Mouse (Mus musculus) adrenal gland, postnatal 14 days (tissue): Measurements from ENCODE around the gene Gm21992. TPM values are rescaled to one million over a fixed set of nuclear protein-coding genes. Genes with fewer than 3 reads are reported as not detected.

ENCODE experiments used
- DNase-seq: peaks from one replicate; pipeline ENCODE4 v3.0.0; 2021; ENCODE audit warnings: mixed read lengths
- total RNA-seq: library from RNA; stranded (reverse); gene quantifications from 2 replicates; pipeline ENCODE4 v1.2.3, GENCODE M21; 2021

The Gm21992 gene
- total RNA-seq, 1 experiment from 2014 or later = 30.8 TPM

DNA sequence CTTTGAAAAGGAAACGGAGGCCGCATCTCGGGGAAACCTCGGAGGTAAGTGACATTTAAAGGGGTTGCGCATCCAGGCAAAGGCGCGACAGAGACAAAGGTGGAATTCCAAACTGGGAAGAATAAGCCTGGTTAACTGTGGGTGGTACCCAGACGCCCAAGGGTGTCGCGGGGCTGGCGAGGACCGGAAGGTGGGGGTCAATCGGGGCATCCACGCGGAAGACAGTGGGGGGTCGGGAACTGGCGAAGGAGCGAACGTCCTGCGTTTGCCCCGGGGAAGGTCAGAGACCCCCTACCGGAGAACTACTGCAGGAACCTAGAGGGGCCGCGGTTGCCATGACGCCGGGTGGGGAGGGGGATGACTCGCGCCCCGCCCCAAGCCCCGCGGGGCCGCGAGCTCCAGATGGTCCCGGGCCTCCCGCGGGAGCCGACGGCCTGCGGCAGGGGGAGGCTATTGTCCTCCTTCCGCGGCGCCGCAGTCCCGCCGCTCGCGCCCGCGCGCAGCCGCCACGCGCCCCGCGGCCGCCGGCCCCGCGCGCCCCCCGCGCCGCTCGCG, 99.7 kb downstream of the Gm21992 start:
- no peak for DNase-seq

DNA sequence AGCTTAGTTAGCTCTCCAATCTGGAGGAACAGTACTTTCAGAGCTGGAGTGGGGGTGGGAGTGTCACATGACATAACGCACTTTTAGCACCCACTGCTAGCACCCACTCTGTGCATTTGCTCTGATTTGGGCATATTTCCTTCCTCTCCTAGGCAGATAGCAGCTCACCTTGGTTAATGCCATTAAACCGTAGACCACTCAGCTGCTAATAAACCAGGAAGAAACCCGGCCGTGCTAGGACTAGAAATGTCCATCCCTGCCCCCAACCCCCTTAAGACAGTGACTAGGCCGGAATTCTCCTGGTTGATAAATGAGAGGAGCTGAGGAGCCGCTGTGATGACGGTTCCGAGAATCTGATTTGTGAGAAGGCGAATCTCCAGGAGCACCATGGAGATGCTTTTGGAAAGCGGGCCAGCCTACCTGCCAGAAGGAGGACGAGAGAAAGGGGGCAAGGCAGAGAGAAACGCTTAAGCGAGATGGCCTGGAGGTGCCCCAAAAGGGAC, 100.3 kb downstream of the Gm21992 start, which contains the start of gene Sptbn2:
Gene Sptbn2 (plus strand): TSS at position 70 of the 503 bp plus-strand sequence.
- no peak for DNase-seq

DNA sequence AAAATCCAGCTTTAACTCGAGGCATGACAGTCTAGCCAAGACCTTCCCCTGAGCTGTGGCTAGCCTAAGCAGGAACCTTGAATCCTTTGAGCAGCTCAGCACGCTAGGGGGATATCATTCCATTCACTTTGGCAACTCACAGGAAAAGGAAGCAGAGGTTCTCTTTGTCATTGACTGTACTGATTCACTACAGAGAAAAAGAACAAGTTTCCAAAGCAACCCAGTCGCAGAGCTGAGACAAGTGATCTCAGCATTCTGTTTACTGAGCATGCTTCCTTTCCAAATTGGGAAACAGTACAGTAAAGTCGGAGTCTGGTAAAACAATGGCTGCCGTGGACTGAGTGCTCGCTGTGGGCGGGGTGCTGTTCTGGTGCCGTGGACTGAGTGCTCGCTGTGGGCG, 102.6 kb downstream of the Gm21992 start:
- DNase-seq = no peak

DNA sequence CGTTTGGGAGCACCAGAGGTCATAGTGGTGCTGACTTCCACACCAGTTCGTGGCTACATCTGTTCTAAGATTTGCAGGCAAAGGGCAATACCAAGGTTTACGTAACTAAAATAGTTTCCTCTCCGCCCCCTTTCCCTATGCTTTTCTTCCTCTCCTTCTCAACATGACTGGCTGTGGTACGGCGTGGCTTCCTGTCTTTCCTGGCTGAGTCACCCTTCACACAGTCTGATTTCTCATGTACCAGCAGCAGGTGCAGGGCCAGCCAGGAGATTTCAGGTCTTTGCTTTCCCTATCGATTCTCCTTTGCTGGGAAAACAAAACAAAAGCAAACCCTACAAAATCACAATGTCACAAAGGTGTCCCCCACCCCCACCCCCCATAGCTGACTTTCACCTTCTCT, 110.2 kb downstream of the Gm21992 start:
- DNase-seq = no peak

DNA sequence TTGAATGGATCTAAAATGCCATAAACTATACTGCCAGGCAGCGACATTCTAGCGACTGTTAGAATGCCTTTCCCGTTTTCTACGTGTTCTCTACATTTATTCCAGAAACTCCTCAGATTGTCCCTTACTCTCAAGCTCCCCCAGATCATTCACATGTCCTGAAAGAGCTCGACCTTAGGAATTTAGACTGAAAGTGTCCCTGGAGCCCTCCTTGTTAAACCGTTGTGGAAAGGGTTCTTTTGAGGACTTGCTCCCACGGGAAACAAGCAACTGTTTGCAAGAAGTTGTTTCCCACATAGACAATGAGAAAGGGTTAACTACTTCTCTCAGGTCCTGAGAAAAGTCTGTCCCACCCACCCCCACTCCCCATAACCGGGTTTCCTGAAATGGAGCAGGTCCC, 110.8 kb downstream of the Gm21992 start:
- DNase-seq = no peak

DNA sequence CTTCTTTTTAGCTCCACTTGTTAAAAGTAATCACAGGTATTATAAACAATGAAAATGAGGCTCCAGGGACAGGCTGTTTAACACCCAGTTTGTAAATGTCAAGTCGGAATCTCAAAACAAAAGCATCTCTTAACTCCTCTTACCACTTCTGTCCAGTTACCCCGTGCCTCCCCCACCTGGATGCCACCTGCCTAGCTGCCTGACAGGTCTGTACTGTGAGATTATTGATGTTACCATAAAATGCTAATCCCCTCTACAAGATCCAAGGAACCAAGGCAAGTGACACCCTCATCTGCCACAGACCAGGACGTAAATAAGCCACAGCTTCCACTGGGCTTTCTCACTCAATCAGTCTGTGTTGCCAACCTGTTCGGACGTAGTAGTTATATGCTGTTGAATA, 111.6 kb downstream of the Gm21992 start:
- DNase-seq = no peak

DNA sequence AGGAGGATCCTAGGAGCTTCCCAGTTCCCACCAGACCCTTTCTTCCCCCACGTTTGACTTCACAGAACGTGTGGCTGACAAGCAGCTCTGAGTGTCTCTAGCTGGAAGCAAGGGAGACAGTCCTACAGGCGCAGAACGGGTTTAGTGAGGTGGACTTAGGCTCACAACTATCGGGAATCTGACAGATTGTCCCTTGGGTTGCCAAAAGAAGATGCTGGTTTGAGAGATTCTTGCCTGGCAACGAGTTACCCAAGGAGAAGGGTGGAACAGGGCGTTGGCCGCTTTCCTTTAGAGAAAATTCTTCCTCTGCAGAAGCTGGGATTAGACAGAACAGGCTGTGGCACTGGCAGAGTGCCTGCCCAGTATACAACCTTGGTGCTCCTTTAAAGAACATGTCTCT, 112.6 kb downstream of the Gm21992 start:
- no peak for DNase-seq

- DNase-seq = peak; percentile 84
These were observed 113.2 kb downstream of the Gm21992 start, which contains the start of gene Gm960 for GRCm38 (mm10) chr19:4698205-4698677. Gm960 (minus strand) TSS chr19:4698668.

DNA sequence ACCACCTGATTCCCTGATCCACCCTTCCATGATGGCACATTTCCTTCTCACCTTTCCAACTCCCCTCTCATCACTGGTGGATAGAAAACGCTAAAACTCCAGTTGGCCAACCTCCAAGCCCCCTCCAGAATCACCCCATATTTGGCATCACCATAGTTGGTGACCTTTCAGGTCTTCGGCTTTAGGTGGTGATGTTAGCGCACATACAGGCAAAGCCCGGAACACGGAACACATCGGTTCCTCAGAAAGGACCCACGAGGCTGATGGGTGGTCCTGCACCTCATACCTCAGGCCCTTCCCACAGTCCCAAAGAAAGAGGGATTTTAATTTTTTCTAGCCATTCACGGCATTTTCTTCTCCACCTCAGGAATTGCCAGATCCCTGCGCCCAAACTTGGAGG, 113.7 kb downstream of the Gm21992 start:
- no peak for DNase-seq

- no peak for DNase-seq
These were observed 114.3 kb downstream of the Gm21992 start for GRCm38 (mm10) chr19:4697121-4697520.

DNA sequence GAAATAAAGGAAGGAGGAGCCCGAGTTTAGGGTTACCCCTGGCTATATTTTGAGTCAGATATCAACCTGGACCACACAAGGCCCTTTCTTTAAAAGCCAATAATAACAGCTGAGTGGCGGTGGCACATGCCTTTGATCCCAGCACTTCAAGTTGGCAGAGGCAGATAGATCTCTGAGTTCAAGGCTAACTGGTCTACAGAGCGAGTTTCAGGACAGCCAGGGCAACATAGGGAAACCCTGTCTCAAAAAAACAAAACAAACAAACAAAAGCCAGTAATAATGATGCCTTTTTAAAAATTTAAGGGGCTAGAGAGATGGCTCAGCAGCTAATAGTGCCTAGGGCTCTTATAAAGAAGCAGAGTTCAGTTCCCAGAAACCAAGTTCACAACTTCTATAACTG, 117.1 kb downstream of the Gm21992 start:
- no peak for DNase-seq

Other genes starting within 250 kb of the Gm21992 start
- 6.1 and 7.6 TPM in 2 replicates for gene Lrfn4, start 195.9 kb downstream of the Gm21992 start, total RNA-seq
- gene Rce1, start 186.0 kb downstream of the Gm21992 start, total RNA-seq = 26.1 and 28.6 TPM in 2 replicates
- not detected in 2 replicates for gene Gm960, start 112.9 kb downstream of the Gm21992 start, total RNA-seq
- 3.3 and 5.9 TPM in 2 replicates for gene Sptbn2, start 100.4 kb downstream of the Gm21992 start, total RNA-seq
- gene Rbm4b, start 55.1 kb downstream of the Gm21992 start, total RNA-seq = 13.1 and 15.2 TPM in 2 replicates
- gene Rbm4, start 17.7 kb downstream of the Gm21992 start, total RNA-seq = 57.2 and 60.3 TPM in 2 replicates
- gene Rbm14, start within 50 bp of the Gm21992 start, total RNA-seq = 43.5 and 45.4 TPM in 2 replicates
- gene Ccs, start 27.7 kb upstream of the Gm21992 start, total RNA-seq = 107 and 116 TPM in 2 replicates
- gene Ccdc87, start 27.8 kb upstream of the Gm21992 start, total RNA-seq = 0.19 TPM in 2 replicates
- gene Ctsf, start 43.5 kb upstream of the Gm21992 start, total RNA-seq = 261 and 277 TPM in 2 replicates
- gene Actn3, start 66.3 kb upstream of the Gm21992 start, total RNA-seq = 0.67 and 1.4 TPM in 2 replicates
- 15.1 and 17.2 TPM in 2 replicates for gene Zdhhc24, start 67.1 kb upstream of the Gm21992 start, total RNA-seq
- gene Bbs1, start 95.0 kb upstream of the Gm21992 start, total RNA-seq = 10.3 and 11.0 TPM in 2 replicates
- gene Dpp3, start 116.7 kb upstream of the Gm21992 start, total RNA-seq = 69.2 and 87.7 TPM in 2 replicates
- gene Peli3, start 131.5 kb upstream of the Gm21992 start, total RNA-seq = 5.3 and 5.6 TPM in 2 replicates
- gene Mrpl11, start 150.5 kb upstream of the Gm21992 start, total RNA-seq = 68.2 and 70.3 TPM in 2 replicates
- 0.26 TPM in 2 replicates for gene Npas4, start 178.7 kb upstream of the Gm21992 start, total RNA-seq
- 2.3 and 4.4 TPM in 2 replicates for gene Slc29a2, start 212.2 kb upstream of the Gm21992 start, total RNA-seq
- 28.2 and 29.4 TPM in 2 replicates for gene B4gat1, start 227.2 kb upstream of the Gm21992 start, total RNA-seq
- 0.56 and 1.5 TPM in 2 replicates for gene AC124502.3, start 227.3 kb upstream of the Gm21992 start, total RNA-seq
- 23.9 and 26.3 TPM in 2 replicates for gene Brms1, start 229.7 kb upstream of the Gm21992 start, total RNA-seq
- gene Rin1, start 238.9 kb upstream of the Gm21992 start, total RNA-seq = 3.0 and 3.9 TPM in 2 replicates